ENCODE assay signal across 22 mouse cellular contexts in the genomic region with DNA sequence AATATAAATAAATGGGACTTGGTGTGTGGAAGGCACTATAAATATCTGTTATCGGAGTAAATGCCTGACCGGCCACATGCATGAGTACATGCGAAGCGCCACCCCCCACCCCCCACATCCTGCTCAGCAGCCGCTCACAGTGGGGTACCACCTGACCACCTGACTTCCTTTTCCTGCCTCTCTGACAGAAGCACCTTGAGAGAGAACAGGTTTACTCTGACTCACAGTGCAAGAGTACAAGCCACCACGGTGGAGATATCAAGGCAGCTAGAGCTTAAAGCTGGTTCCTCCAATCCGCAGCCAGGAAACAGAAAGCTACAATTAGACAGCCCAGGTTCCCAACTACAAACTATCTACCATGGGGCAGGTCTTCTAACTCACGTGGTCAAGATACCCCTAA. TPM values are rescaled to one million over a fixed set of nuclear protein-coding genes. Genes with fewer than 3 reads are reported as not detected.
DNase-seq lines count a peak whose midpoint lies in the region; TF ChIP-seq lines count a peak whose summit lies in the region.
"Had no signal": no experiment of that assay in that cellular context is flagged by ENCODE, and none has a peak within 500 bp of the region (broad histone marks: within the 10 kb centered on the region; RNA-seq: fewer than 3 reads in every experiment).

No protein-coding gene starts in this region.

- intact Hi-C loops in left cerebral cortex, postnatal 4 days (cut with DNase I), result no loop called here

- TF ChIP-seq CTCF in CH12.LX (conservative IDR thresholded peaks at IDR 0.05 in 1 of 2, IDR thresholded peaks at IDR 0.05 in 1 of 2; ENCODE audit: low read depth in 2 of 2, low read length in 2 of 2), result no peak

- TF ChIP-seq EP300 in CH12.LX (IDR thresholded peaks at IDR 0.05; ENCODE audit: low read length), result no peak

- no peaks in the 10 kb centered on the region for H3K36me3 ChIP-seq in CH12.LX (replicated peaks in 1 of 2; ENCODE audit: control insufficient read depth in 1 of 2, insufficient read depth in 1 of 2, low read length in 1 of 2)
- H3K36me3 ChIP-seq: G1E; heart, embryonic 15.5 days; hindbrain, embryonic 15.5 days; limb, embryonic 15.5 days had no signal

- no peak overlapping the region for H3K27ac ChIP-seq in CH12.LX (ENCODE audit: insufficient read depth, low read depth)
- H3K27ac ChIP-seq: gastrocnemius, adult 2 months; heart, embryonic 15.5 days; hindbrain, embryonic 15.5 days; limb, embryonic 15.5 days; liver, embryonic 14.5 days had no signal

- H3K4me3 ChIP-seq in CH12.LX (replicated peaks in 1 of 3; ENCODE audit: low read depth in 2 of 3, low read length in 2 of 3, poor library complexity in 1 of 3), result no peak overlapping the region
- H3K4me3 ChIP-seq: gastrocnemius, adult 2 months; heart, embryonic 15.5 days; hindbrain, embryonic 15.5 days; limb, embryonic 15.5 days had no signal

- in situ Hi-C loops in CH12.LX (cut with MboI; ENCODE audit: low pct_ligation_motif_present, low pct_unique_long_range_greater_than_20kb, low sequenced_read_pairs), result no loop called here

- DNase-seq in B cell, adult 2 months, result peak; percentile 19 to 41
- DNase-seq in CH12.LX (ENCODE audit: extremely low read depth), result peak; percentile 12
- peak; percentile 42 for DNase-seq in induced T-regulatory cell, adult 2 months (ENCODE audit: low read depth)
- DNase-seq in thymus, postnatal 25 days, result peak; percentile 12
- no peak for DNase-seq in kidney, adult 9 months
- DNase-seq in left cerebral cortex, postnatal 4 days, result no peak
- DNase-seq in cerebellum, postnatal 25 days, result no peak
- DNase-seq: adrenal gland, postnatal 10 days; cerebellum, adult 2 months; gastrocnemius, adult 2 months; heart, postnatal 36 days; kidney, postnatal 36 days; lung, embryonic 14.5 days; lung, postnatal 36 days; midbrain, embryonic 14.5 days; right cerebral cortex, adult 18-20 months had no signal

- no peak for TF ChIP-seq POLR2A in CH12.LX (IDR thresholded peaks at IDR 0.05; ENCODE audit: low read depth, low read length)

- H3K4me1 ChIP-seq in CH12.LX (ENCODE audit: control insufficient read depth in 1 of 2, insufficient read depth in 2 of 2), result peaks cover 6 to 7% of the 10 kb centered on the region in 2 experiments; a peak in 3 of 4 replicates
- H3K4me1 ChIP-seq: limb, embryonic 15.5 days had no signal

- H3K4me2 ChIP-seq in CH12.LX (ENCODE audit: insufficient read depth, low read depth, poor library complexity, severe bottlenecking), result peak overlapping the region; percentile 52
- H3K4me2 ChIP-seq: heart, embryonic 15.5 days; hindbrain, embryonic 15.5 days; limb, embryonic 15.5 days; lung, embryonic 14.5 days had no signal

- no peak for TF ChIP-seq RAD21 in CH12.LX (IDR thresholded peaks at IDR 0.05; ENCODE audit: low read depth, low read length)

- H3K27me3 ChIP-seq in CH12.LX (replicated peaks), result peaks cover 62% of the 10 kb centered on the region
- H3K27me3 ChIP-seq: hindbrain, embryonic 15.5 days; Patski had no signal

- no peak overlapping the region for H3K9ac ChIP-seq in CH12.LX (ENCODE audit: insufficient read depth, low read depth)
- H3K9ac ChIP-seq: heart, embryonic 15.5 days; hindbrain, embryonic 15.5 days; limb, embryonic 15.5 days; liver, embryonic 14.5 days; lung, embryonic 14.5 days had no signal

- no peaks in the 10 kb centered on the region for H3K9me3 ChIP-seq in CH12.LX (replicated peaks; ENCODE audit: low read length)
- H3K9me3 ChIP-seq: G1E; heart, embryonic 15.5 days; hindbrain, embryonic 15.5 days; limb, embryonic 15.5 days had no signal

- dilution Hi-C loops in CH12.LX (cut with MboI; ENCODE audit: extremely low pct_ligation_motif_present, extremely low pct_unique_long_range_greater_than_20kb, low sequenced_read_pairs), result no loop called here

- H3K79me2 ChIP-seq in CH12.LX (replicated peaks; ENCODE audit: control insufficient read depth, extremely low read depth, insufficient read depth, poor library complexity, severe bottlenecking), result no peaks in the 10 kb centered on the region

TF ChIP-seq in CH12.LX, 34 proteins besides CTCF, POLR2A, EP300 and RAD21:
- no peak for TF ChIP-seq SIN3A (IDR thresholded peaks at IDR 0.05; ENCODE audit: low read length)
- TF ChIP-seq MEF2A (IDR thresholded peaks at IDR 0.05; ENCODE audit: borderline replicate concordance, low read depth, low read length), result no peak
- TF ChIP-seq ZMIZ1 (IDR thresholded peaks at IDR 0.05; ENCODE audit: low read depth, low read length), result no peak
- TF ChIP-seq RCOR1 (conservative IDR thresholded peaks at IDR 0.05; ENCODE audit: low read depth, low read length), result no peak
- TF ChIP-seq USF1 (IDR thresholded peaks at IDR 0.05; ENCODE audit: low read depth, low read length), result no peak; the same call in 1 of the 2 replicates
- TF ChIP-seq MAFK (IDR thresholded peaks at IDR 0.05; ENCODE audit: insufficient replicate concordance, low read length), result no peak
- TF ChIP-seq TBP (conservative IDR thresholded peaks at IDR 0.05; ENCODE audit: low read depth, low read length), result no peak
- TF ChIP-seq MYC (IDR thresholded peaks at IDR 0.05; ENCODE audit: low read depth, low read length), result no peak
- no peak for TF ChIP-seq POLR2AphosphoS2 (IDR thresholded peaks at IDR 0.05; ENCODE audit: low read depth, low read length)
- TF ChIP-seq MAX (IDR thresholded peaks at IDR 0.05; ENCODE audit: low read length), result no peak

RNA-seq across cellular contexts. Expression of a gene that starts 19.9 kb away (rescaled TPM):
- 7.1 and 8.4 TPM in 2 replicates for total RNA-seq in CH12.LX (2012; rRNA removed)
- 2.7 and 2.9 TPM in 2 replicates for total RNA-seq in CH12.LX (2014; rRNA removed)
- polyA plus RNA-seq in CH12.LX (2012; ENCODE audit: insufficient read length, low read depth), result 5.4 and 6.7 TPM in 2 replicates
- 10 to 100 TPM in 1 of 2 experiments, 1 to 10 TPM in 1; 8.8 to 12.7 TPM for total RNA-seq in left cerebral cortex, postnatal 4 days (2021)

Comparison
In these comparisons a context has a peak if more than half of its experiments do, and no peak if none do; other contexts are left out.
1. DNase-seq: peak in B cell, adult 2 months (2 of 2), CH12.LX (single experiment), induced T-regulatory cell, adult 2 months (single experiment) and thymus, postnatal 25 days (single experiment); none in kidney, adult 9 months (single experiment), left cerebral cortex, postnatal 4 days (single experiment) and cerebellum, postnatal 25 days (0 of 2).